Mouse (Mus musculus): ENCODE results near the gene Mnt.

Mnt gene

DNA sequence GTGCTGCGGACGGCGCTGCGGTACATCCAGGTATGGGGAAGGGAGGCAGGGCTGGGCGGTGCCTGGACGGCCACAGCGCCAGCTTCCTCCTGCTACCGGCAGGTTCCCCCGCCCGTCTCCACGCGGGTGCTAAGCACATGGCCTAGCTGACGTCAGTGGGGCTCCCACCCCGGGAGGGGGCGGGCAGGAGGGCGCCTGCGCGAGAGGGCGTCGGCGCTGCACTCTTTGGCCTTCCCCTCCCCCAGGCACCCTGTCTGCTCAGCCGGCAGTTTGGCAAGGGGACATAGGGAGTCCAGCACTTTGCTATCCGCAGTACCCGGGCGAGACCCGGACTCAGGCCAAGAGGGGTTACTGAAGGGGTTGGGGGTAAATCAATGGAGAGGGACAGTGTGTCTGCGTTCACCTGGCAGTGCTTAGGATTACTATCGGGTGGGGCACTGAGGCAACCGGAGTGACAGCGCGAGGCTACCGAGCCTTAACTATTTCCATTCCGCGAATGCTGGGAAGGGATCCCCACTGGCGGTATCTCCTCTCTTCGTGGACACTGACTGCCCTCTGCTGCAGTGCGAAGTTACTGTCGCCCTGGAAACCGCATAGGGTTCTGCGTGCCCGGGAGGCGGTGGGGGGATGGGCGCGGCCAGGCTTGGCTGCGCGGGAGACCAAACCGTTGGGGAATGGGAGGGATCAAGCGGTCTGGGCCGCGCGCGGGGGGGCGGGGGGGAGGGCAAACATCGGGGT is 7.1 kb downstream of the Mnt start:
- CTCF ChIA-PET = interaction anchor here in 3 of 4 experiments (0.5 to 1.3 kb wide), 9 partner anchors 10 to 1718 kb away, joined by 3 to 6 read pairs (median 5); partner anchors contain the start of gene Hic1 (in 1 of the 3)
- POLR2A ChIA-PET = interaction anchor here (0.6 to 10.3 kb wide), 50 partner anchors 8 to 623 kb away, joined by 3 to 217 read pairs (median 4); partner anchors contain the start of genes Mnt (in 3 of the 4), Pafah1b1 (in 3 of the 4), Sgsm2 (in 3 of the 4) and Mettl16 (in 2 of the 4)

DNA sequence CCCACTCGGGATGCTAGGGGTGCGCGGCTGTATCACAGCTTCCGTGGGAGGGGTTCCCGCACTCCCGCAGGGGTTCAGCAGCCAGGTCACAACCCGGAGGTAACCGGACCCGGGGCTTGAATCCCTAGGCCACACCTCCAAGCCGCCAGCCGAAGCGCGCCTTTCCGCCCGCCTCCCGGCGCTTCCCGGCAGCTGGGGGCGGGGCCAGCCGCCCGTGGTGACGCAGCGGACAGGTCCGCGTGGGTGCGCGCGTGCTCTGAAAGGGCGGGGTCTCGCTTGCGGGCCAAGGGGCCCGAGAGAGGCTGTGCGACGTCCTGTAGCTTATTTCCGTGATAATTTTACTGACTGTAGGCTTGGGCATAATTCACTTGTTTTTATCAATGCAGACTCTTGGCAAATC is 7.7 kb downstream of the Mnt start:
- ChIA-PET POLR2A (interaction anchor here (0.6 to 10.3 kb wide), 45 partner anchors 8 to 466 kb away, joined by 3 to 217 read pairs (median 4); partner anchors contain the start of genes Mnt (in 3 of the 4), Pafah1b1 (in 3 of the 4), Mettl16 (in 2 of the 4) and Sgsm2 (in 2 of the 4)), CTCF (interaction anchor here in 2 of 4 experiments (0.7 to 1.3 kb wide), 7 partner anchors 8 to 467 kb away, joined by 3 to 6 read pairs (median 5); partner anchors contain the start of genes Hic1 (in 1 of the 2) and Mnt (in 1 of the 2))

DNA sequence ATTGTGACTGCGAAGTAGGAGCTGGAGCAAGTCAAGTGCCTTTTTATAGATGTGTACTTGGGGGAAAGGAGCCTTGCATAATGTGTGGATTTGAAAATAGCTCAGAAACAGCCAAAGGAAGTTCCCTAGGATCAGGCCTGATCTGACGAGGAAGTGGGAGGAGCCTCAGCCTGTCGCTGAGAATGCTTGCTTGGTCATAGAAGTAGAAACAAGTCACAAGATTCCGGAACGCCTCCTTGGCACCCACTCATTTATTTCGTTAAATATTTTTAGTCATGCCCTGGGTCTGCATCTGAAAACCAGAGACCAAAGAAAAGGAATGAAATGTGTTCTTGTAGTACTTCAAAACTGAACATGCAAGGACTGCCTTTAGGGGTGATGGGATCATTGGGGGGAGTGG is 8.3 kb downstream of the Mnt start:
- POLR2A ChIA-PET = interaction anchor here (0.6 to 10.3 kb wide), 38 partner anchors 7 to 467 kb away, joined by 3 to 217 read pairs (median 4); partner anchors contain the start of genes Mnt (in 3 of the 4), Pafah1b1 (in 3 of the 4), Sgsm2 (in 2 of the 4) and Mettl16 (in 1 of the 4)
- CTCF ChIA-PET = interaction anchor here in 2 of 4 experiments (0.7 to 1.3 kb wide), 7 partner anchors 9 to 467 kb away, joined by 3 to 6 read pairs (median 5); partner anchors contain the start of genes Hic1 (in 1 of the 2) and Mnt (in 1 of the 2)

DNA sequence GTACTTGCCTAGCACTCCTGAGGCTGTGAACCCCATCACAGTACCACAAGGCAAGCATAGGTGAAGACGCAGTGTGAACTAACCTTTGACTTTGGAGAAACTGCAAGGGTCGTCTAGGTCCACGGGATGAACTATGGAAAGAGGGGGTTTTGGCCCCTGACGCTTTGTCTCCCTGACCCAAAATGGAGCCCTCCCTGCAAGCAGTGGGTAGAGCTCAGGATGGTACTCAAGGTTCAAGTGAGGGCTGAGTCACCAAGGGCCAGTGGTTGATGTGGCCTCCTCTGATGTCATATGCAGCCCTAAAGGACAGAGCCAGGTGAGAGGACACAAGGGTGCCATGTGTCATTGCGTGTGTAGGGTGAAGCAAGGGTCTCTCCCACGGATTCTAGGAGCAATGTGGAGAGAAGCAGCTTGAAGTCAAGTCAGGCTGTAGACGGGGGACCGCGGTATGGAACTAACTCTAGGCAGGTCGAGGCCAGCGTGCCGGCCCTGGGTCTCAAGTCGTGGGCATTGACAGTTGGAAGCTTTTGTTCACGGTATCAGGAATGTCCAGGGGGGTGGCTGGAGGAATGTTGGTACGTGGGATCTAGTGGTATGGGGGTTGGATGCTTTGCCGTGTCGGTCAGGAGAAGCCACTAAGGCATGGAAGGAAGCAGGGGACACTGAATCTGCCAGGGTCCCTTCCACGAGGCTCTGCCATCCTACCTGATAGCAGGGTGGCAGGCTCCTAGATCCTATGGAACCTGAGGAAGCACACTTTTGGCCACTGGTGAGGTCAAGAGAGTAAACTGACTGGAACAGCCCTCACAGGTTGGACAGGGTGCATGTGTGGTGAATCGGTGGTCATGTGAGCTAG is 9.4 kb downstream of the Mnt start:
- CTCF ChIA-PET = interaction anchor here in 1 of 4 experiments (0.5 to 1.2 kb wide), 3 partner anchors 8 to 330 kb away, joined by 3 to 4 read pairs (median 4); no protein-coding TSS in a partner anchor

DNA sequence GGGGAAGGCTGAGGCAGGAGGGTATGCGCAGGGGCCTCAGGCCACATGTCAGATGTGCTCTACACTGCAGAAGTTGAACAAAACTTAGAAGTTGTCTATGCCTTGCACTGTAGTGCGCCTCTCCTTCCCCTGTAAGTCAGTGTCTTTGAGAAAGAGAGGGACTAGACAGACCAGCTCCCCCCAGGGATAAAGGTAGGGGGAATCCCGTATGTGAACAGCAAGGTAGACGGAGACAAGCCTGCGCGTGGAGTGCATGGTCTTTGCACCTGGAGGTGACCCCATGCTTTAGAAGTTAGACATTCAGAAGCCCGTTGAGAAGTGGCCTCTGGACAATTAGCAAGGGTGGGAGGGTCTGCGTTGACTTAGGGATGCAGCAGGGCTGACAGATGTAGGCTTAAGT is 10.0 kb downstream of the Mnt start:
- CTCF ChIA-PET = interaction anchor here in 2 of 4 experiments (0.5 to 1.4 kb wide), 4 partner anchors 8 to 329 kb away, joined by 3 to 4 read pairs (median 4); no protein-coding TSS in a partner anchor
- POLR2A ChIA-PET = interaction anchor here in 3 of 4 experiments (0.8 to 10.3 kb wide), 17 partner anchors 7 to 595 kb away, joined by 3 to 217 read pairs (median 4); partner anchors contain the start of genes Mnt (in 2 of the 3) and Pafah1b1 (in 1 of the 3)

More for the DNA sequence above, 9.4 kb downstream of the Mnt start:
- POLR2A ChIA-PET = interaction anchor here in 3 of 4 experiments (0.6 to 10.3 kb wide), 16 partner anchors 7 to 596 kb away, joined by 3 to 217 read pairs (median 4); partner anchors contain the start of genes Mnt (in 2 of the 3), Sgsm2 (in 1 of the 3) and Tsr1 (in 1 of the 3)

DNA sequence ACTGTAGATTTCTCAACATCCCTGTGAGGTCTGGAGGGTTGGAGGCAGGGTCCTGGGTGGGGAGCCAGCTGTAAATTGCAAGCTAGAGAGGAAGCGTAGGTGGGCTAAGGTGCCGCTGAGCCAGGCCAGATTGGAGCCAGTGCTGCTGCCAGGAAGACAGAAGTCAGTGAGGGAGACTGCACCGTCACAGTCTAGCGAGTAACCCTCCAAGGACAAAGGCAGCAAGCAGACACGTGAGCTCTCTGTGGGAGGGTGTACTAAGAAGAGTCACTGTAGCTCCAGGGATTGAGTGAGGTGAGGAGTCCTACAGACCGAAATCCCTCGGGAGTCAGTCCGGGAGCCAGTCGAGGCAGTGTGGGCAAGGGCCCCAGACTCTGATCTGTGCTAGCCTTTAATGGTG is 10.6 kb downstream of the Mnt start:
- POLR2A ChIA-PET = interaction anchor here in 3 of 4 experiments (0.6 to 10.3 kb wide), 18 partner anchors 8 to 595 kb away, joined by 3 to 217 read pairs (median 4); partner anchors contain the start of genes Mnt (in 2 of the 3) and Pafah1b1 (in 1 of the 3)
- CTCF ChIA-PET = interaction anchor here (0.5 to 1.4 kb wide), 6 partner anchors 9 to 358 kb away, joined by 3 to 9 read pairs (median 4); no protein-coding TSS in a partner anchor

DNA sequence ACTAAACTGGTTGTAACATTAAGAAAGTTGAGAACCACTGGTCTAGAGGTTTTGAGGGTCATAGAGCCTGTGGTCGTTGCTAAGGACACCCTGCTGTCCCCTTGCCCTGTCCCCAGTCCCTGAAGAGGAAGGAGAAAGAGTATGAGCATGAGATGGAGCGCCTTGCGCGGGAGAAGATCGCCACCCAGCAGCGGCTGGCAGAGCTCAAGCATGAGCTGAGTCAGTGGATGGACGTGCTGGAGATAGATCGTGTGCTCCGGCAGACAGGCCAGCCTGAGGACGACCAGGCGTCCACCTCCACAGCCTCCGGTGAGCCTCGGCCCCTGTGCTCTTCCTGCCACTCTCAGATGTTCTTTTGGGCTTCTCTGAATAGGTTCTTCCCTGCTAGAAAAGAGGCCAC is 11.3 kb downstream of the Mnt start:
- ChIA-PET POLR2A (interaction anchor here in 3 of 4 experiments (0.5 to 10.3 kb wide), 16 partner anchors 9 to 300 kb away, joined by 3 to 217 read pairs (median 5); partner anchors contain the start of genes Mnt (in 2 of the 3) and Pafah1b1 (in 1 of the 3)), CTCF (interaction anchor here in 2 of 4 experiments (0.9 to 1.4 kb wide), 2 partner anchors 12 to 40 kb away, joined by 3 read pairs; no protein-coding TSS in a partner anchor)

DNA sequence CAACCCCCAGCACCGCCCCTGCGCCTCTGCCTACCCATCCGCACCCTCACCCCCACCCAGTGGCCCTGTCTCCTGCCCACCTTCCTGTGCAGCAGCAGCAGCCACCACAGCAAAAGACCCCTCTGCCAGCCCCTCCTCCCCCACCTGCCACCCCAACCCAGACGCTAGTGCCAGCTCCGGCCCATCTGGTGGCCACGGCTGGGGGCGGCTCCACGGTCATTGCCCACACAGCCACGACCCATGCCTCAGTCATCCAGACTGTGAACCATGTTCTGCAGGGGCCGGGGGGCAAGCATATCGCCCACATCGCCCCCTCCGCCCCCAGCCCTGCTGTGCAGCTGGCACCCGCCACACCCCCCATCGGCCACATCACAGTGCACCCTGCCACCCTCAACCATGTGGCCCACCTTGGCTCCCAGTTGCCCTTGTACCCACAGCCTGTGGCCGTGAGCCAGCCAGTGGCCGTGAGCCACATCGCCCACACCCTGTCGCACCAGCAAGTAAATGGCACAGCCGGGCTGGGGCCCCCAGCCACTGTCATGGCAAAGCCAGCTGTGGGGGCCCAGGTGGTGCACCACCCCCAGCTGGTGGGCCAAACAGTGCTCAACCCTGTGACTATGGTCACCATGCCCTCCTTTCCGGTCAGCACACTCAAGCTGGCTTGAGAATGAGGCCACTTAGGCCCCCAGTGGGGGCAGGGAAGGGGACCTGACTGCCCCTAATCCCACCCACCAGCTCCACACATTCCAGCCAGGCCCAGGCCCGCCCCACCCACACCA is 12.1 kb downstream of the Mnt start:
- ChIA-PET CTCF (interaction anchor here in 2 of 4 experiments (1.2 to 1.3 kb wide), 2 partner anchors 22 kb away, joined by 3 read pairs; no protein-coding TSS in a partner anchor), POLR2A (interaction anchor here in 3 of 4 experiments (0.5 to 10.3 kb wide), 15 partner anchors 9 to 84 kb away, joined by 3 to 217 read pairs (median 5); partner anchors contain the start of genes Mnt (in 2 of the 3), Mettl16 (in 1 of the 3) and Sgsm2 (in 1 of the 3))

DNA sequence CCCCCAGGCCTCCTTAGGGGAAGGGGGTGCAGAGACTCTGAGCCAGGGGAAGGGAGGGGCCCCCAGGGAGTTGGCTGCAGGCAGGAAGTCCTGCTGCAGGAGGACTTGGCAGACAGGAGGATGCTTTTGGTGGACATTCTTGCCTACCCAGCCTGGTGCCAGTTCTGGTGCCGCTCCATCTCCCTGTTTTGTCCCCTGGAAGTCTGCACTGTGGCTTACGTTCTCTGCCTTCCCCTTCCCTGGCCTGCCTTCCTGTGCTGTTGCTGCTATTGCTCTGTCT is 12.7 kb downstream of the Mnt start:
- ChIA-PET POLR2A (interaction anchor here in 3 of 4 experiments (1.0 to 10.3 kb wide), 10 partner anchors 10 to 73 kb away, joined by 3 to 217 read pairs (median 20); partner anchors contain the start of genes Mnt (in 2 of the 3), Mettl16 (in 1 of the 3) and Sgsm2 (in 1 of the 3)), CTCF (interaction anchor here in 2 of 4 experiments (1.2 to 1.3 kb wide), 2 partner anchors 22 kb away, joined by 3 read pairs; no protein-coding TSS in a partner anchor)

DNA sequence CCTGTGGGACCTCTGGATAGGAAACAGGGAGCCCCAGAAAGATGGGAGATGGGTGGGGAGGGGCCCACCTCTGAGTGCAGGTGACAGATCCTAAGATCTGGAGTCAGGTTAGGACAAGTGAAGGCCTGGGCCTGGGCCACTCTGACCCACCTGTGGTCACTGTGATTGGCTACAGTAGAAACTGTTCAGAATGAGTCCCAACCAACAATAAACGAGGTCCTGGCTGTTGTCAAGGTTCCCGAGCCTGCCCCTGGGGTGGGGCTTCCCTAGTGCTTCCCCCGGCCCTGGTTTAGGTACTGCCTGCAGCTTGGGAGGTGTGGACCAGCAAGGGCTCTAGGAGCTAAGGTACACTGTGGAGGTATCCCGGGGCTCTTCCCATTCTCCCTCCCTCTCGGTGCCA is 13.0 kb downstream of the Mnt start:
- CTCF ChIA-PET = interaction anchor here in 1 of 4 experiments (1.3 kb wide), 1 partner anchor 22 kb away, joined by 3 read pairs; no protein-coding TSS in a partner anchor
- POLR2A ChIA-PET = interaction anchor here in 3 of 4 experiments (1.0 to 10.3 kb wide), 11 partner anchors 10 to 73 kb away, joined by 3 to 217 read pairs (median 8); partner anchors contain the start of genes Mnt (in 2 of the 3), Mettl16 (in 1 of the 3) and Sgsm2 (in 1 of the 3)

DNA sequence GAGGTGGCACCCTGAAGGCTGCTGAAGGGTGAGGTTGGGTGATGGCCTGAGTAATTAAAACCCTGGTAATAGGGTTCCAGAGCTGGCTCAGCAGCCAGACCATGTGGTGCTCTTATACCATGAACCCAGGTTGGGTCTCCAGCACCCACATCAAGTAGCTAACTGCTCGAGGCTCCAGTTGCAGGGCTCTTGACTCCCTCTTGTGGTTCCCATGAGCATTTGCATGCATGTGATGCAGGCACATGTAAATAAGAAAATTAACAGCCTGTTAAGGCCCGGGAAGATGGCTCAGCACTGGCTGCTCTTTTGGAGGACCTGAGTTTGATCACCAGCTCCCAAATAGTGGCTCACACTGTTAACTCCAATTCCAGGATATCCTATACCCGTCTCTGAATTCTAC is 15.1 kb downstream of the Mnt start:
- CTCF ChIA-PET = interaction anchor here in 3 of 4 experiments (0.6 to 1.5 kb wide), 13 partner anchors 11 to 50 kb away, joined by 3 to 5 read pairs (median 4); no protein-coding TSS in a partner anchor
- POLR2A ChIA-PET = interaction anchor here (0.6 to 10.3 kb wide), 22 partner anchors 8 to 348 kb away, joined by 3 to 217 read pairs (median 4); partner anchors contain the start of genes Mettl16 (in 2 of the 4), Mnt (in 2 of the 4) and Rtn4rl1 (in 1 of the 4)

DNA sequence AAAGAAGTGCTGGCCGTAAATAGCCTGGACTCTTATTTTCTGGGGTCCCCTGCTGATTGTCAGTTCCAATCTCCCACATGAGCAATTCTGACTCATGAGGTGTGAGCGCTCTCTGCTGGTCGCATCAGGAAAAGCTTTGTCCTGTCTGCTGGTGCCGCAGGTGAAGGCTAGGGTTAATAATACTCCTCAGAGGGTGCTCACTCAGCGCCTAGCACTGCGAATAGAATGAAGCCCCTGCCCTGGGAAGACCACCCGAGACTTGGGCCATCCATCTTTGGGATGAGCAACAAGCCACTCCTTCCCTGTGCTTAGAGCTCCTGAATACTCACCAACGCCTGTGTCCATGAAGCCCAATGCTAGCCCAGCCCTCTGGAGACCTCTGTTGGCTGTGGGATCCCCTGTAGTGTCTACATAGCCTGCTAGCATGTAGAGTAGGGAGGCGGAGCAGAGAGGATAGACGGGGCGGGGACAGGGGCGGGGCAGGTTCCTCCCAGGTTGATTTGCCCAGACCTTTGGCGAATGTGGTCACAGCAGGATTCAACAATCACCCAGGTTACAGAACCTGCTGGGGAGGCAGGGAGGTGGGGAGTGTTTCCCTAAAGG is 17.3 kb downstream of the Mnt start:
- CTCF ChIA-PET = interaction anchor here (0.6 to 2.4 kb wide), 46 partner anchors 9 to 471 kb away, joined by 3 to 13 read pairs (median 5); partner anchors contain the start of genes Hic1 (in 1 of the 4) and Sgsm2 (in 1 of the 4)
- POLR2A ChIA-PET = interaction anchor here (0.6 to 6.9 kb wide), 43 partner anchors 9 to 312 kb away, joined by 3 to 32 read pairs (median 4); partner anchors contain the start of genes Mettl16 (in 2 of the 4), Mnt (in 2 of the 4), Pafah1b1 (in 1 of the 4) and Sgsm2 (in 1 of the 4)

DNA sequence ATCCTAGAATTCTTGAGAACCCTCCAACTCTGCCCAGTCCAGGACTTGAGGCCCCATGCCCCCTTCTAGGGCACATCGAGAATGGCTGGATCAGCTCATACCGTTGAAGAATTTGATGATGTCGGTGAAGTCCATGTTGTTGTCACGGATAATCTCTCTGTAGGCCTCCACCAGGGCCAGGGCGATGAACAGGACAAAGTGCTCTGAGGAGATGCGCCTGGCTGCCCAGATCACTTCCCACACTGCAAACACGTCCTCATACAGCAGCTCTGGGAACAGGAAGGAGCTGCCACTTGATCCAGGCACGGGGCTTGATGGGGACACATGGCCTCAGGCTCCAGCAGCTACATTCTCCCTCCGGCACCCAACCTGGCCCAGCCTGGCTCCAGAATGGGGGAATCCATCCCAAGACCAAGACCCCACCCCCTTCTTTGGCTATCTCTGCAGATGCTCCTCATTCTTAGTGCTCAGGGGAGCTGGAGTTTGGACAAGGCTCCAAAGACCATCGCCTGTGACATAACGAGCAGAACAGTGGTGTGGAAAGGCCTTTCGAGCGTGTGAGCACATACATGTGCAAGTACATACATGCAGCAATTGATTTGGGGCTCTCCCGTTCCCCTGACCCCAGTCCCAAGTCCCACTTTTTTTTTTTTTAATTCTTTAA is 20.4 kb downstream of the Mnt start:
- ChIA-PET POLR2A (interaction anchor here in 3 of 4 experiments (0.6 to 2.2 kb wide), 11 partner anchors 10 to 196 kb away, joined by 3 to 8 read pairs (median 4); partner anchors contain the start of gene Tsr1 (in 1 of the 3)), CTCF (no interaction called here)

DNA sequence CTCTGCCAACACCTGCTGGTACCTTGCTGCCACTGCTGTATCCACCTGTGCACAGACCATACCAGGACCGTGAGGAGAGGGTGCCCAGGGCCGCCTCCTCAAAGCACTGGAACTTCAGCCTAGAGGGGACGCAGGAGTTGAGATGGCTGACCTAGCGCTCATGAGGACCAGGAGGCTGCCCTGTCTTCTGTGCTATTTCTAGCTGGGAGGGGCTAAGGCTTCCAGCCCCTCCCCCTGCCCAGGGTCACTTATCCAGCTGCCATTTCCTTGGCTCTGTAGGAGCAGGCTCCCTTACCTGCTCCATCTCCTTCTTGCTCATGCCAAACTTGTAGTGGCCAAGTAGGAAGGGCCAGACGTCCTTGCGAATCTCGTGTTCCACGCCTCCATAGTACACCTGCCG is 27.0 kb downstream of the Mnt start:
- CTCF ChIA-PET = interaction anchor here in 3 of 4 experiments (0.5 to 2.2 kb wide), 10 partner anchors 9 to 911 kb away, joined by 3 to 6 read pairs (median 3); no protein-coding TSS in a partner anchor
- POLR2A ChIA-PET = interaction anchor here in 3 of 4 experiments (0.6 to 5.6 kb wide), 25 partner anchors 8 to 249 kb away, joined by 3 to 32 read pairs (median 5); partner anchors contain the start of genes Mnt (in 2 of the 3), Sgsm2 (in 2 of the 3), Mettl16 (in 1 of the 3) and Smg6 (in 1 of the 3)

DNA sequence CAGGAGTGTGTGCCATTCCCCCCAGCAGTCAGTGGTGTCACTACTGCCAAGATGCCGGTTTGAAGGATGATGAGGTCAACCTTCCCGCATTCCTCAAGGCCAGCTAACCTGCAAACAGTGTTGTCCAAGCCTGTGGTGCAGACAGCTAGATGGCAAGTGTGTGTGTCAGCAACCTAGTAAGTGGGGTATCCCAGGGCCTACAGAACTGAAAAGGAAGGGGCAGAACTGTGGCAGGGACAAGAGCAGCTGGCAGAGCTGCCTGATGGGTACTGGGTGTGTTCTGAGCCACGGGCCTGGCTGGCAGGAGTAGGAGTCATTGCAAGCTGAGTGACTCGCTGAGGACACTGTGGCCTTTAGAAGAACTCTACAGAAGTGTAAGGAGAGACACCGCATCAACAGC is 31.4 kb downstream of the Mnt start:
- ChIA-PET CTCF (interaction anchor here in 1 of 4 experiments (1.3 kb wide), 1 partner anchor 14 kb away, joined by 6 read pairs; no protein-coding TSS in a partner anchor), POLR2A (interaction anchor here in 1 of 4 experiments (0.7 to 3.2 kb wide), 4 partner anchors 14 to 122 kb away, joined by 3 to 13 read pairs (median 5); partner anchors contain the start of gene Smg6)

Data from embryonic stem cell, embryonic (primary cell).